Mouse (Mus musculus) right cerebral cortex, postnatal 4 days (tissue): ENCODE data around the gene Bod1.
A peak's percentile ranks its signal among the peaks of the same experiment; 100 is the strongest.

Experiments used
- DNase-seq: peaks from one replicate; pipeline ENCODE4 v3.0.0-alpha.2; 2022

Bod1 gene

DNA sequence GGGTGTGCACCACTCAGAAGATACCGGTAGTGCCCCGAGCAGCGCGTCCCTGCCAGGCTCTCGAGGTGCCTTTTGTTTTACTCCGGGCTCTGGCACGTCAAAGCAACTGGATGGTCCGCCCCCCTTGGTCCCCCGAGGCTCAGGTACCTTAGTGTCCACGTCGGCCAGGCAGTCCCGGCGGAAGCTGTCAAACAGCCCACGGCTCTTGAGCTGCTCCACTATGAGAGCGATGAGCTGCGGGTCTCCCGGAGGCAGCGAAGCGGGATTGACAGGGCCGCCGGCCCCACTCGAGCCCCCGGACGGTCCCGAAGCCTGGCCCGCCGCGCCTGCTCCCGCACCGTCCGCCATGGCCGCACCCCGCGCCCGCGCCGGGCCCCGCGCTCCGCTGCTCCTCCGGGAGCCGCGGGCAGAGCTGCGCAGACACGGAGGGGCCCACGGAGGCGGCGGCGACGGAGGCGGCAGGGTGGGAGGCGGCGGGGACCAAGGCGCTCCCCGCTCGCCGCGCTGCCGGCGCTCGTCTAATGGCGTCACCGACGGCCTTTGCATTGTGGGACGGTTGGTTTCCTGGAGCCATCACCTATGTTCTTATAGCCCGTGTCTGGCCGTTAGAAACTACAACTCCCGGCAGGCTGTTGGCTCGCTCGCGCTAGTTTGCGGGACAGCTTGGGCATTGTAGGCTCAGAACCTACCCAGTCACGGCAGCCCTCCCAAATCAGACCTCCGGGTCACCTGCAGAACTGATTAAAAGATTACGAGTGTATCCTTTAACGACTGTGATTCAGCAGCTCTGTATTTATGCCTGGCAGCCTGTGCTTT is at the start of gene Bod1:
TSS of gene Bod1 (minus strand) at position 532 of the 816 bp plus-strand sequence.
- peak; percentile 87 for DNase-seq

DNA sequence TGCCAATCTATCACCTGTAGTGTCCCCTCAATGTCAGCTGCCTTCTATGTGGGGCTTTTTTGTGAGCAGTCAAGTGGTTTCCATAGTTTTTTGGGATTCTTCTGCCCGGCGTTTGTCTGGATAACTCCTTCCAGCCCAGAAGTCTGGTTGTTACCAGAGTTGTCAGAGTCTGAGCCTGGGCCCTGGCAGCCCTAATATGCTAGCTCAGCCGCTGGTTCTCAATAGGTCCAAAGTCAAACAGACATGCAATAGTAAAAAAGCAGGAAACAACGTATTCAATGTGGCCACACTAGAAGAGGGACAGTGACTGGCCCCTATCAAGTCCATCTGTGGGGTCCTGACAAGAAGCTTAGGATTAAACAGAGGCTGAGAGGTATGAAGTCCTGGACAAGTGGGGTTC is 47.4 kb upstream of the Bod1 start:
- DNase-seq, result no peak

DNA sequence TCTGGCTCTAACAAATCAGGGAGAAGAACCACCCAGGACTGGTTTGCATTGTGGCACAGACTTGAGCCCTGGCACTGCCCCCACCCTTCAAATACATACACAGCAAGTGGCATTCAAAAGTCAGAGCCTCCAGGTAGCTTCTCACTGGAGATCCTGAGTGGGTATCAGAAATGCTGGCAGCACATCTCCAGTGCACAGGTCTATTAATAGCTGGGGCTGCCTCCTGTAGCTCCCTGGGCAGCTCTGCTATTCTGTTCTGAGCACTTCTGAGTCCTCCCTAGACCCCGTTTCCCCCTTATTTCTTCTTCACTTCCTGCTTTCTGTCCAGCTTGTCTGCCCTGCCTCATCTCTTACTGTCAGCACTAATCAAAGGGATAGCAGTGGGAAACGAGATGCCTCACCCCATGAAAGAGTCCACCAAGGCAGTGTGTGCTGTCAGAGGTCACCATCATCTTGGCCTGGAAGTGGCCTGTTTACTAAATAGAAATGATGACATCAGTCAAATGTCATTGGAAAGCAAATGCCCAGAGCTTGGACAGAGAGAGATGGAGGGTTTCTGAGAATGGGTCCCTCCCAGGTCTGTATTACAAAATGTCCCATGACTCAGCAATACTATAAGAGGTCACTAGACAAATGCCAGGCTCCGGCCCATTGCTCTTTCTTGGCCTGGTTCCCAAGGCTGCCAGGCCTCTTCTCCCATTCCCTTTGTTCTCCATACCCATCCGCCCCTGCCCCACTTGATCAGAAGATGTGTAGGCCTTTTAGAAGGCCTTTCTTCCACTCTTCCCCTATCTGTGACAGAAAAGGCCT is 46.4 kb upstream of the Bod1 start:
- no peak for DNase-seq

DNA sequence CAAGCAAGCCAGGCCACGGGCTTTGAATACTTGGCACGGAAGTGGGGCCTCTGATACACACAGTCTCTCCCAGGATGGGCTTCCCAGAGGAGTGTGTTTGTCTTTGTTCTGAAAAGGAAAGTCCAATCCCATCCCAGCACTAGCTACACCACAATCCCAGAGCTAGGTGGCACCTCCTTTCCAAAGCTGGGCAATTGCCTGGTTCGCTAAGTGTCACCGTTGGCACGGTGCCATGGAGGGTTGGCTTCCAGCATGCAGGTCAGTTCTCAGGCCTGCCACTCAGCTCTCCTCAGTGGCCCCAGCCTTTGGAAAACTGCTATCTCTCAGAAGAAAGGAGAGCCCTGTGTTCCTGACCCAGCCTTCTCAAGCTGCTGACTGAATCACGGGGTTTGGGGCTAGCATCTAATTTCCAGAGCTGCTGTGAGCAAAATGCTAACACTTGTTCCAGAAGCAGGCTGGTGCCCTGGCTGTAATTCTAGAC is 42.0 kb upstream of the Bod1 start:
- peak; percentile 61 for DNase-seq

DNA sequence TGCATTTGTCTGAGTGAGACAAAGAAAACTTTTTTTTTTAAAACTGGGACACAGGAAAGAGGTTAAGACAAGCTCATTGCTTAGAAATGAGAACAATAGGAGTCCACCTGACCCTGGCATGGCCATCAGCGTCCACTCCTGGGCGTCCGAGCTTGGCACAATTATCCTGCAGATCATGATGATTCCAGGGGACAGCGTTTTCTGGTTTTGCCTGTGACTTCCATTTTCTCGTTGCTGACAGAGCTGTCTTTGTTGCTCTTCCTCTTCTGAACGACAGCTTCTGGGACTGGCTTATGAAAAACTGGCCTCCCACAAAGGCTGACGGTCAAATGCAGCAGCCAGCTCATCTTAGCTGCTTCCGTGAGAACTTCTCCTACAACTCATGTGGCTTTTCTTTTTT is 41.4 kb upstream of the Bod1 start:
- DNase-seq, result no peak

DNA sequence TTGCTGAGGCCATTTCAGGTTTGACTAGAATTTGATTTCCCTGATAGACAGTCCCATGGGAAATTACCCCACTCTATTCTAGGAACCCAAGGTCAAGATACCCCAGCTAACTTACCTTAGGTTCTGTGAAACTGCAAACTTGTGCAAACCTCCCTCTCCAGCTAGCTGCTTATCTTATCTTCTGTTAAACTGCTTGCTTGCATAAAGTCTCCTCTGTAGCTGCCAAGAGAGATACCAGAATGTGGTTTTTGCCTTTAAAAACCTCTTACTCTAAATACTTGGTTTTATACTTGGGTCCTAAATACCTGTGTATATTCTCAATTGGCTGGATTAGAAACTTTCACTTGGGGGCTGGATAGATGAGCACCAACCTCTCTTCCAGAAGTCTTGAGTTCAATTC is 36.1 kb upstream of the Bod1 start:
- DNase-seq, result no peak

DNA sequence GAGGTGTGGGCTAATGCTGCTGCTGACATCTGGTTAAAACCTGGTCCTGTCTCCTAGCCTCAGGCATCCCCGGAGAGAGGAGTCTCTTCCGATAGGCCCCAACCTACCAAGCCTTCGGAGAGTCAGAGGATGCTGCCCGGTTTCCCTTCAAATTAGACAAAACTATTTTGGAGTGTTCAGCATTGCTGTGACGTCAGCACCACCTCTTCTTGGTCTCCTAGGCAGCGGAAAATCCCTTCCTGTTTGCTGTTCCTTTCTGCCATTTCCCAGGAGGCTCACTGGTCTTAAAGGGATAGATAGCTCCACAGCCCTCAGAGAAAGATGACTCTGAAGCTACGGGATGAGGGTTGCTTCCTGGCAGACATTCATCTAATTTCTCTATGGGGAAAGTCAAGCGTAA is 31.5 kb upstream of the Bod1 start:
- DNase-seq, result no peak

DNA sequence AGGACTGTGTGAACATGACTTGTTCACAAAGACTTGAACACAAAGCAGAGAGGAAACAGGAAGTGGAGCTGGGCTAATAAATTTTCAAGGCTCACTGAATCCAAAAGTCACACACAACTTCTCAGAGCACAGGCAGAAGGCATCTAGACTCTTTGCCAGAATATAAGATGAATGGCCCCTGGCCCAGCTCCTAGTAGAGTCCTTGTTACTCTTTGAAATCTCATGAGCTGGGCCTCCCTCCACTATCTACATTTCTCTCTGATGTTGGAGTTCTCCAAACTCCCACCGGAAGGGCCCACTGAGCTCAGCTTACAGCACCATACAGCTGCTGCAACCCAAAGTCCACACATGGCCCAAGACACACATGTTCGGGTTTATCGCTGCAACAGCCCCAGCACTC is 30.2 kb upstream of the Bod1 start:
- DNase-seq, result no peak

DNA sequence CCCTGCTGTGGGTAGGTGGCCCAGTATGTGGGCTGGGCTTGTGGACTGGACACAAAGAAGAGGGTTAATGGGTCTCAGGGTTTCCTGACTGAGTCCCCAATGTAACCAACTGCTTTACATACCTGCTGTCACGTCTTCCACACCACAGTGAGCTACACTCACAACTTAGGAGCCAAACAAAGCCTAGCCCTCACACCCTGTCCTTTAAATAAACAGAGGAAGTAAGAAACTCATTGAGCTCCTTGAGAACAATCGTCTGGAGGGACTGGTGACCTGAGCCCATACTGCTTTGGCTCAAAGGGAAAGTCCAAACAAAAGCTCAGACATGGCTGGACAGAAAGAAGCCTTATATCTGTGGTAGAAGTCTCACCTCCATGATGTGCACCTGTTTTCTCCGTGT is 27.8 kb upstream of the Bod1 start:
- no peak for DNase-seq

DNA sequence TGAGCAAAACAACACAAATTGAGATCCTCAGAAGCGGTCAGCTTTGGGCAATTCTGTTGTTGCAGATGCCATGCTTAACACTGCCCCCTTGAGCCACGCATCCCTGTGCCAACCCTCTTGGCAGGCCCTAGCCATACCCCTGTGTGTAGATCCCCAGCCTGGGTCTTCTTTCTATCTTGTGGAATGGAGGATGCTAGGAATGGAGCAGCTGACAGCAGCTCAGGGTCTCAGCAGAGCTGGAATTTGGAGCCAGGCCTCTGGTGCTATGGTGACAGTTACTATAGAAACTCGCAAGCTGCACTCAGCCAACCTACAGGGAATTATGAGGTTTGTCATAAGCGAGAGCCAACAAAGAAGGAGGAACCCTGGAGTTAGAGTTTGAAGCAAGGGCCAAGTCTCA is 23.1 kb upstream of the Bod1 start:
- DNase-seq, result peak; percentile 64

DNA sequence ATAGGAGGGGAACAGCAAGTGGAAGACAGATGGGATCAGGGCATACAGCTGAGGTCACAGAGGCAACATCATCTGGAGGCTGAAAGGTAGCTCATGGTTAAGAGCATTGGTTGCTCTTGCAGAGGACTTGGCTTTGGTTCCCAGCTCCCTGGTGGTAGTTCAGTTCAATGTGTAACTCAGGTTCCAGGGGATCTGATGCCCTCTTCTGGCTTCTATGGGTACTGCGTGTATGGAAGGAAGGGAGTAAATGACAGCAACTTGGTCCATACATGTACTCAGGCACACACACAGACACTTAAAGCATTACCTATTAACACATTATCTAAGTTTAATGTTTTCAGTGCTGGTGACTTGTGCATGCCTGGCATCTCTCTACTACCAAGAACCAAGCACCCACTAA is 22.4 kb upstream of the Bod1 start:
- no peak for DNase-seq

DNA sequence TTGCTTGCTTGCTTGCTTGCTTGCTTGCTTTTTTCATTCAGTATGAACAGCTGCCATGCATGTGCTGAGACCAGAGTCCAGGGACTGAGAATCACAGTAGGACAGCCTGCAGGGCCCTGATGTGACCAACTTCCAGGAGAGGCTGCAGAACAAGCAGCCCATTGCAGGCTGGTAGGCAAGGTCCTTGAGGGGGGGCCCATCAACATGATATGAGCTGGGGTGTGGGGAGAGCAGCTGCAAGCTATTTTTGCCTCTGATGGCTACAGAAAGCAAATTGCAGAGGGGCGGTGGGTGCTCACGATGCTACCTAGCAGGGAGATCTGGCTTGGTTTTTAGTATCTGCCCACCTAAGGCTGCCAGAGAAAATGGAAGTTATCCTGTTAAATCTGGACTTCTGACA is 21.6 kb upstream of the Bod1 start:
- DNase-seq, result no peak

DNA sequence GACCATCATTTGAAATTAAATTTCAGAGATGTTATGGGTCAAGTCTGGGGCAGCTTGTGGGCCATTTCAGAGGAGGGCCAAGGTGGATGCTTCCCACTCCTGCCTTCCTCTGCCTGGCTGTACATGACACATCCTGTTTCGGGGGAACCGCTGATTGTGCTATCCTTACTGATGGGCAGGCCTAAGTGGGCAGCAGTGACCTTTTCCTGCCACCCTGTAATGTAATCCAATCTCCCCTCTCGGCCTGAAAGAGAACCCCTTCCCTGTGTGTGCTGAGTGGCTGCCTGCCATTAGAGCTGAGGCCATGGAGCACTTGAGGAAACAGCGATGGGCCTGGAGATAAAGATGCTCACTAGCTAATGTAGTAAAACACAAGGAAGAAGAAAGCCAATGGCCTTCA is 17.3 kb upstream of the Bod1 start:
- DNase-seq, result no peak

DNA sequence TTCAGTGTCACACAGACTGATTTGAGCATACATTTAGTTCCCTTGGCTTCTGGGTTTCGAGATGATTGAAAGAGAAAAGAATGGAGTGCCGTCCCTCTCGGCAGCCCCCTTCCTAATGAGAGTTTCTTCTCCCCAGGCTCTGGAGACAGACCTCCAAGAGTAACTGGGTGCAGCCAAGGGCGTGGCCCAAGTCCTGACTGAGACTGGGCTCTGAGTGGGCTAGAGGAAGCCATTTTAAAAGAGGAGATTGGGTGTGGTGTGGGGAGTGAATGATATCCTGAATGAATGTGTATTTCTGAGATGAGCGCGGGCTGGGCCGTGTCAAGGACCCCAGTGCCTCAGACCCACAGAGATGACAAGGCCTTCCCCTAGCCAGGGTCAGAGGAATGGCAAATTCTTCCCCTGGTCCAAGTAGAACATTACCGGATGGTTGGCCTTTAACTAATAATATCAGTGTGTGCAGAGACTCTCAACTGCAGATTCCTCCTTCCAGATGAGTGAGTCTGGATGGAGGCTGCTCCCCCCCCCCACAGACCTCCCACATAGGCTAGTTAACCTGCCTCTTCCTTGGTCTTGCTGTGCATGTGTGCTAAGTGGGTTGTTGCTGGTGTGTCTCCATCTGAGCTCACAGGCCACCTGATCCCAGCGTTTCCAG is 13.4 kb upstream of the Bod1 start:
- DNase-seq, result no peak

DNA sequence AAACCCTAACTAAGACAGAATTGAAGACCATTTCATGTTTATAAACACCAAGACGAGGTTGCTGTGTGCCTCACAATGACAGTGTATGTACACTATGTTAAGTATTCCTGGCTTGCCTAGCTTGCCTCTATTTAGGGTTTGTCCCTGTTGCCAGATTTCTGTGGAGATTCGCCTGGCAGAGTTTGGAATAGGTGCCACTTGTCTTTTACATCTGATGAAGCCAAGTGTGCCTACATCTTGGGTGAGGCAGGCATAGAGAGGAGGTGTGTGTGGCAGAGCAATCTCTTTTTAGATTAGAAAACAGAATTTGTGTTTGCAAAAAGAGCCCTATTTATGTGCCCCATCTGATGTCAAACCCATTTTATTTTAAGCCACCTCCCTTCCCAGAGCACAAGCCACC is 12.4 kb upstream of the Bod1 start:
- no peak for DNase-seq

DNA sequence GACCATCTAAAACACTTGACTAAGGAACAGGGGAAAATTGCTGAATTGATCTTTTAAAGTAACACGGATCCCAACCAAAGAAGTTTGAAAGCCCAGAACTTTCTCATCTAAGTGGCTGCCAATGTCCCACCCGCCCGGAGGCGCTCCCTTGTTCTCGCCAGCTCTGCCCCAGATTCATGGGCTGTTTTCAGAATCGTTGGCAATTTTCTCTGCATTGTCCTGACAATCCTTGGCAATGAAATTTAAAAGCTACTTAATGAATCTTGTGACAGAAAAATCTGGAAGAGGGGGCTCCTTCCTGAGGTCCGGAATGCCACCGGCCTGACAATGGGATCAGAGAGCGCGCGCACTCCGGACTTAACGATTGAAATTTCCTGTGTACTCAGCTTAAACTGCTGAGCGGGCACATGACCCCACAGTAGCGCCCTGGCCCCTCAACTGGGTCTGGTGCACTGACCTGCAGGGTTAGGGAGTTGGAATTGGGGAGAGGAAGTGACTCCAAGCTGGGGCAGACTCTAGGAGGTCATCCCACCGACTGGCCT is 8.2 kb upstream of the Bod1 start:
- DNase-seq, result no peak

DNA sequence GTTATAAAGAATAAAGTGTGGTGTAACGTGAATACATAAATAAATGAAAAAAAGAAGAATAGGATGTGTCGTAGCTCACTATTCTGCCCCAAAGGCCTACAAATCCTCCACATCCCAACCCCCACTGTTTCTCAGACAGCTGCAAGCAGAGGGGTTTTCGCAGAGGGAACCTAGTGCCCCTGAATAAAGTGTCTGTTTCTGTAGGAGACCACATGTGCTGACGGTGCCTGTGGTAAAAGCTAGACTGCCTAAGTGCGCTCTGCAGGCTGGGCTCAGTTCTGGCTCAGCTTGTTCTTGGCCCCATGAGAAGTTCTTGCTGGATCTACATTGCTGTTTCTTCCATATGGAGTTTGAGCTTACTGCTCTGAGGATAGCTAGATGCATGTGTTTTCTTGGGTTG is 5.6 kb upstream of the Bod1 start:
- no peak for DNase-seq

DNA sequence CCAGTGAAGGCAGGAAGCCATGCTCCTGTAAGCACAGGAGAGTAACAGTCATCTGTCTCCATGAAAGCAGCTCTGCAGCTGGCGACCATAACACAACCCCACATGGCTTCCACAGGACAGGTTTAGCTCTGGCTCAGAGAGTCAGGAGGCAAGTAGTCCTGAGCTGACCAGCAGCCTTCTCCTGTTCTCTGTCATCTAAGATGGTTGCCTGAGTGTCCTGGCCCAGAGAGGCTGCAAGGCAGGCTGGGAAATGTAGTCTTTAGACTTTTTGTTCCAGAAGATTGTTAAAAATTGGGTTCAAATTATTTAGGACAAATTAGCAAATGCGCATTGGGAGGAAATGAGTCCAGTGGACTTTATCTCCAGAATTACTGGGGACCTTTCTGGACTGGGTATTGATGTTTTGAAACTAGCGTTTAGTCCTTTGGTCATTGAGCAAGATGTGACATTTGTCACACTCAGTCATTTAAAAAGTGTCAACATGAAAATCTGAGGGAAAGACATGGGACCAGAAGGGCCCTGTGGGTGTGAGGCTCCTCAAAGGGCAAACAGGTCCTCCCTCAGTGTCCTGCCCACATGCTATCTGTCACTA is 5.1 kb upstream of the Bod1 start:
- no peak for DNase-seq

DNA sequence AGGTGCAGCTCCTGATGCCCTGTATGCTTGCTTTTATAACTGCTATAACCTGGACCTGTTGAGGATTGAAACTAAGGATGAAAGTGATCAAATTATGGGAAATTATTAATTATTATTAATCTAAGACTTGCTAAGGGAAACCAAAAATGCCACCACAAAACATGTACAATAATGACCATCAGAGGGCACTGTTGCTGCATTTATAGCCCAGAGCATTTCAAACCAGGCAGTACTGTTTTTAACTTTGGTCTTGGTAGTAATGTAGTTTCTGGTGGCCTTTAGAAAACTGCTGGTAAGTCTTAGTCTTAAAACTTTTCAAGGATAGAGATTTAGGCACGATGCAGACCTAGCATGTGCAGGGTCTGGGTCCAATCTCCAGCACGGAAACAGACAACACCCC is 3.7 kb upstream of the Bod1 start:
- DNase-seq, result no peak

DNA sequence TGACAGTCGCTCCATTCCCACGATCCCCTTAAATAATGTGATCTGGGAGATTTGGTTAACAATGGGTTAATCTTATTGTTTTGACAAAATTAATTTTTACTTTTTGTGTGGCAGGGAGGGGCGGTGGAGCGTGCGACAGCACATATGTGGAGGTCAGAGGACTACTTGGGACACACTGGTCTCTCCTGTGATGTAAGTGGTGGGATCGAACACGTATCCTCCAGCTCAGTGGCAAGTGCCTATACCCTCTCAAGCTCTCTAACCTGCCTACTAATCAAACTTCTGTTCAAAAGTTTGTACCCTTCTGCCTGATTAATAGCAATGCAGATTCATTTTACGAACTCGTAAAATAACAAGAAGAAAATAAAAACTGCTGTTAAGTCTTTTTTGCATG is 482 bp upstream of the Bod1 start:
- DNase-seq, result no peak

DNA sequence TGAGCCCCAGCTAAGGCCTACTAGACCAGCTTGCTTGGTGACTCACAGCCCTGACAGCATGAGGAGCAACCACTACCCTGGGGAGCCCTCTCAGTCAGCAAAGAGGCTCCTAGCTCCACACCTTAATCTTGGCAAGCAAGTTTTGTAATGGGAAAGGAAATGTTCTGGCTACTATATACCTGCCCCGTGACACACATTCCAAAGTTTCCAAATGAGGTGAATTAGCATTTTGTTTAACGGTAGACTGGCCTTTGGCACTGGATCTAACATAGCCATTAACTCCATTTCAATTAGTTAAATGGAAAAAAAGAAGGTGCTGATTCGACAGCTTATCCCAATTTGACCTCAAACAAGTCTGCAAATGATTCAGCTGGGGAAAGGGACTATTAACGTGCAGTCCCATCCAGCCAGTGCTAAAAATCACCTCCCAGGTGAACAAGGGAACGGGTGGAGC is 1.2 kb downstream of the Bod1 start:
- DNase-seq, result no peak

DNA sequence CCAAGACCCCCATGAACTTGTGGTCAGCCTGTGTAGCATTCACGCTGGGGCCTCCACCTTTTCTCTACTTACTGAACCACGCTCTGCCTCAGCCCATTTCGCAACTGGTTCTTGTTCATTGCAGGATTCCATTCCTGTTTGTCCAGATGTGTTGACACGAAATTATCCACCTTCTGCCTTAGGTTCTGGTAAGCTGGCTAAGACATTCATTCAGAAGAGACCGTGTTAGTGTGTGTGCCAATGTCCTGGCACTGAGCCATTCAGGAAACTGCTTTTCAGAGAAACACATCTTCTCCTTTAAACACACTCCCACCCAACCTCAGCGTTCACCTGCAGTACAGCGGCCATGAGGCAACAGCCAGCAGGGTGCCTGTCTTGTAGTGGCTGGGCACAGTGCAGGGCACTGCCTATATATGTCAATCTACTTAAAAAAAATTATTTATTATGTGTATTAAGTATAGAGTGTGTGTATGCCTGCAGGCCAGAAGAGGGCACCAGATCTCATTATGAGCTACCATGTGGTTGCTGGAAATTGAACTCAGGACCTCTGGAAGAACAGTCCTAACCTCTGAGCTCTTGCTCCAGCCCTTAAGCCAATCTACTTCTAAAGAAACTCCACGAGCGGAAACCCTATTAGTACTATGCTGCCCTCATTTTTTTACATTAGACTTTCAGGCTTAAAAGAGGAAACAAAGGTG is 2.4 kb downstream of the Bod1 start:
- DNase-seq, result no peak
